Mouse (Mus musculus): ENCODE results near the gene Usp21.
A peak's percentile ranks its signal among the peaks of the same experiment; 100 is the strongest.

Usp21 gene

DNA sequence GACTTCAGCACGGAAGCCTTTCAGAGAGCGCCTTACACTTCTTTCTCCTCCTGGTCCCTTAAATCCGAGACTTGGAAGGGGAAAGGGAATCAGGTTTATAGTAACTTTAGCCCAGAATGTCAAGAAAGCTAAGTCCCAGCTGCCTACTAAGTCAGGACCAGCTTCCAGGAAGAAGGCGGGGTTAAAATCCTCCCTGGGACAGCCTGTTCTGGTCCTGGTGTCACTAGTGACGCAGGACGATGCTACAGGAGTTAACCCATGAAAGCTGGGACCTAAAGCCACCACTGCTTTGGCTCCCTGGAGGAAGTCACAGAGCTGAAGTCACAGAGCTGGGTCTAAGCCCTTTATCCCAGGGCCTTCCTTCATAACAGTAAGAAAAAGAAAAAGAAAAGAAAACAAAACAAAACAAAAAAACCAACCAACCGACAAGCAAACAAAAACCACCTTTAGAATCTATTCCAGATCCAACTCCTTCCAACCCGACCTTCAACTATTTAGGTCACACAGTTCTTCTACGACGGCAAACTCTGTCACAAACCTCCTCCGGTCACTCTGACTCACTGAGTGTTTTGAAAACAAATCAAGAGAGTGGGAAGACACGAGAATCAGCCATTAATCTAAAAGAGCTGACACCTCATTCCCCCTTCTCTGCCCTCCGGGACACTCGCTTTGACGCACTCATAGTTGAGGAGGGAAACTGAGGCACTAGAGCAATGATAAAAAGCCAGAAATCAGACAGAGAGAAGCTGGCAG is 47.6 kb downstream of the Usp21 start:
- DNase-seq = no peak

DNA sequence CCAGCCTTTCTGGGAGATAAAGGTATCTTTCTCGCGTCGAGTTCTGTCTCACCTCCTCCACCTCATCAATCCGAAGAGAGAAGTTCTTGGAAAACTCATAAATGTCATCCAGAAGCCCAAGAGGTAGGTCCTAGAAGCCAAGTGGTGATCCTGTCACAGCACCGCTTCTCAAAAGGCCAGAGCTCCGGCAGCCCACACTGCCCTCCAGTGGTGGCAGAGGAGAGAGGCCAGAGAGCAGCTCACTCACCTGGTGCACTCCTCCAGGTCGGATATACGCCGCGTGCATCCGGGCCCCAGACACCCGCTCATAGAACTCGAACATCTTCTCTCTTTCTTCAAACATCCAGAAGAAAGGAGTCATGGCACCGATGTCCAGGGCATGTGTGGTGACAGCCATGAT is 49.3 kb downstream of the Usp21 start:
- peak; percentile 77 for DNase-seq

DNA sequence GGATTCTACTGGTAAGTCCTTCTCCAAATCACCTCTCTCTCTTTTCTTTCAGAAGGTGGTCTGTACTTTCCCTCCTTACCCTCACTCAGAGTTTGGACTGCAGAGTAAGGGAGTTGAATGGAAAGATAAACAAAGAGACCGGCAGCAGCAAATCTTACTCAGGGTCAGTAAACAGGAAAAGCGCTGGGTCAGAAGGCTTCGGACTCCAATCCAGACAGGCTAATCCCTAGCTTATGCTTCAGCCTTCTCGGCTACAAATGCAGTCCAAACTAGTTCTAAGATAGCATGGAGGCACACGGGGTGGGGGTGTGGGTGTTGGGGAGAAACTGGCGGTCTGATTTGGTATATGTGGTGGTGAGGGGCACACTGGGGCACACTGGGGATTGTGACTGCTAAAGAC is 50.4 kb downstream of the Usp21 start:
- DNase-seq = no peak

DNA sequence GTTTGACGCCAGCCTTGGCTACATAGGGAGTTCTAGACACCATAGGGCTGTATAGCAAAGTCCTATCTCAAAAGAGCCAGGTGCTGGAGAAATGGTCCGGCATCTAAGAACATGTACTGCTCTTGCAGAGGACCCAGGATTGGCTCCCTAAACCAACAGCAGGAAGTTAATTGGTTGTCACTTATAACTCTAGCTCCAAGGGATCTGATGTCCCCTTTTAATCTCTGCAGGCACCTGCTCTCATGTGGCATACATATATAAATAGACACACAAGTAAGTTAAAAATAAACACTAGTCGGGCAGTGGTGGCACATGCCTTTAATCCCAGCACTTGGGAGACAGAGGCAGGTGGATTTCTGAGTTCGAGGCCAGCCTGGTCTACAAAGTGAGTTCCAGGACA is 52.0 kb downstream of the Usp21 start:
- DNase-seq = no peak

DNA sequence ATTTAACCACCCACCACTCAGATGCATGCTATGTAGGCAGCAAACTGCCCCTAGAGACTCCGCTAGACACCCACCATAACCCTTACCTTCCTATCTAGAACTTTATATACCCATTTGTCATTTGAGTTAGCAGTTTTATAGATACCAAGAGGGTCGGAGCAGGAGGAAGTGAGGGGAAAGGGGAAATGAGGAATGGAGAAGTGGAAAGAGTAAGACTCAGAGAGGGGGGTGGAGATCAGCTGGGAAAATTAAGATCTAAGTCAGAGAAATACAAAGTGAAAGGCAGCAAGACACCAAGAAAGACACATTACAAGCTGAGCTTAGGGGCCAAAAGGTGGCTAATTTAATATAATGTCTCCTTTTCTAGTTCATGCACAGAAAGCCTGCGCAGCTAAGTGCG is 53.3 kb downstream of the Usp21 start:
- no peak for DNase-seq

DNA sequence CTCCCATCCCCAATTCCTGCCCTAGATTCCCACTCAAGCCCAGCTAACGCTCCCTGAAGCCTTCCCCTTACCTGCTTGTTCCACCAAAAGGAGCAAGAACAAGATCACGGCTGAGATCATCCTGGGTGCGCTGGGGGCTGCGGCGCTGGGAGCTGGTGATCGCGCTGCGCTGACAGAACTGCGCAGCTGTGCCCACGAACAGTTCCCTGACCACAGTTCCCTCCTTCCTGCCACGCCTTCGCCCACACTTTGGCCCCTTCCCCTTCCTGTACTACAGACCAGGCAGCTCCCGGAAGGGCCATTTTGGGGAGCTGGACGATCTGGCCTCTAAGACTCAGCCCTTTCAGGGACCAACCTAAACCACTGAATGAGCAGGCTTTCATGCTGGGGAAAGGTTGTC is 53.7 kb downstream of the Usp21 start, which contains the start of gene Fcer1g:
Gene Fcer1g, minus strand, starts transcription at position 240 of the 400 bp plus-strand sequence.
- no peak for DNase-seq

DNA sequence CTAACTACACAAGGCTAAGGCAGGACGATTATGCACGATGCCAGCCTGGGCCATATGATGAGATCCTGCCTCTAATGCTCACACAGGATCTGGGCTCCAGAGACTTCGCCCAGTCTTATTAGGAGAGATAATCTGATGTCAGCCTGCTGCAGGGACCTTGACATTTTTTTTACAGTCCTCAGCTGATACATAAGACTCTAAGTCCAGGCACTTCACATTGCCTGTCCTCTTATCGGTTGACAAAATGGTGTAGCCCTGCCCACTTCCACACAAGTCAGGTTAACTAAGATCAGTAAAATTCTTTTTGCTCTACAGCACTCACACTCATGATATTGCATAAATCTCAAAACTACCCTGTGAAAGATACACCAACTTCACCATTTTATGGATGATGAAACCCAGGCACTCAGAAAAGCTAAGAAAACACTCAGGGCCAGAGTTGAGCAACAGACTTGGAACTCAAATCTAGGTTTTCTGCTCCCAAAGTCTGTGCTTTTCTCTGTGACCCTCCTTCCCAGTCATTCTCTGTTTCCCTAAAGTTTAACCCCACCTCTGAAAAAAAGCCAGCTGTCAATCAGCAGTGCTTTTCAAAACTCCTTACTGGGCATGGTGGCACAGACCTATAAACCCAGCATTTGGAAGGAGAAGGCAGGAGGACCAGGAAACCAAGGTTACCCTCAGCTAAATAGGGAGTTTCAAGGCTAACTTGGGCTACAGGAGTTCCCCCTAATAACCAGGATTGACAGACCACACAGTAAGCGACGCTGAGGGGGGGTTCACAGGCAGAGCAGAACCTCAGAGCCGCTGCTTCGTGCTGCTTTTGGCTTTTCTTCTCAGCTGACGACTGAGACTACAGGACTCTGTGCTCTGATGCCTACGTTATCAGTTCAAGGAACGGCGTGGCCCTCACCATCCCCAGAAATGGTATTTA is 54.7 kb downstream of the Usp21 start:
- DNase-seq = no peak

DNA sequence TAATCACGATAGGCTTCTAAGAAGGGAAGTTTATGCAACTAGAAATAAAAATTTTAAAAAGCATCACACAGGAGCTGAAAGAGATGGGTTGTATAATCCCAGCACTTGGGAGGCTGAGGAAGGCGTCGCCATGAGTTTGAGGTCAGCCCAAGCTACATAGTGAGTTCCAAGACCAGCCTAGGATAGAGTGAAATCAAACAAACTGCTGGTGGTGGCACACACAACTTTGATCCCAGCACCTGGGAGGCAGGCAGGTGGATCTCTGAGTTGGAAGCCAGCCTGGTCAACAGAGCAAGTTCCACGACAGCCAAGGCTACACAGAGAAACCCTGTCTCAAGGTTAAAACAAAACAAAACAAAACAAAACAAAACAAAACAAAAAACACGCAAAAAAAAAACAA is 55.4 kb downstream of the Usp21 start:
- DNase-seq = no peak
